Mouse (Mus musculus): Measurements from ENCODE around the gene Cd5. TPM values are rescaled to one million over a fixed set of nuclear protein-coding genes. Genes with fewer than 3 reads are reported as not detected.

The Cd5 gene
- total and polyA plus RNA-seq, 3 experiments, result 0.11 TPM; not detected in 2

DNA sequence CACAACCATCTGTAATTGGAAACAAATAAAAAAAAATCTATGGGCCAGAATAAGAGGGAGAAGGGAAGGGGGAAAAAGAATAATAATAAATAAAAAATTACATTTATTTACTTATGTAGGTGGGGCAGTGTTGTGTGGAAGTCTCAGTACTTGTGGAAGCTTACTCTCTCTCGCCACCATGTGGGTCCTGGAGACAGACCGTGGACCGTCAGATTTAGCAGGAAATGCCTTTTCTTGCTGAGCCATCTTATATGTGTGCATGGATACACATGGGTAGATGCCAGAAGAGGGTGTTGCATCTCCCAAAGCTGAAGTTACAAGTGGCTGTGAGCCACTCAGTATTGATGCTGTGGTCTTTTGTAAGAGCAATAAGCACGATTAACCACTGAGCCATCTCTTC lies 57.2 kb downstream of the Cd5 start:
- Histone ChIP-seq H3K36me3 (replicated peaks) (no peaks in the 10 kb centered on the region), H3K4me3 (ENCODE audit: low read depth, low read length) (no peak overlapping the region), H3K9me3 (replicated peaks) (no peaks in the 10 kb centered on the region), H3K27me3 (ENCODE audit: insufficient read depth, low read length) (peaks cover 2% of the 10 kb centered on the region; the same call in 1 of the 2 replicates), H3K4me1 (ENCODE audit: insufficient read depth, low read depth, low read length) (peaks cover 53% of the 10 kb centered on the region)
- ATAC-seq (ENCODE audit: extremely low read depth, insufficient number of reproducible peaks, low FRiP score, poor library complexity, severe bottlenecking), result no peak
- TF ChIP-seq GATA2 (IDR thresholded peaks at IDR 0.05; ENCODE audit: borderline replicate concordance, low read depth, low read length) (no peak), CTCF (IDR thresholded peaks at IDR 0.05; ENCODE audit: low read depth, low read length) (no peak), TAL1 (conservative IDR thresholded peaks at IDR 0.05; ENCODE audit: low read depth, low read length) (no peak), POLR2AphosphoS5 (IDR thresholded peaks at IDR 0.05; ENCODE audit: insufficient replicate concordance, low read depth, low read length) (no peak), GATA1 (IDR thresholded peaks at IDR 0.05; ENCODE audit: borderline replicate concordance, low read length) (no peak)
- no peak for DNase-seq (ENCODE audit: low spot score)

DNA sequence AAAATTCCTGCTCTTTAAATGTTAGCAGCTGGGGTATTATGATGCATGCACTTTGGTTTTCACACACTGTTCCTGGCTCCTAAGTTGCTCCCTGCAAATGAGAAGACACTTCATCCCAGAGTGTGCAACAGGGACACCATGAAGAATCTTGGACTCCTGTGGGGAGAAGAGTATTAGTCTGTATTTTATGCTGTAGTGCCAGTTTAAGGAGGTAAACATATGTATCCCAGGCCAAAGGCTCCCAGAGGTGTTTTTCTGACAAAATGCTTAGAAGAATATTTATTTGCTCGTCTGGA lies 60.1 kb downstream of the Cd5 start:
- TF ChIP-seq GATA1 (IDR thresholded peaks at IDR 0.05; ENCODE audit: borderline replicate concordance, low read length) (no peak), CTCF (IDR thresholded peaks at IDR 0.05; ENCODE audit: low read depth, low read length) (no peak), GATA2 (IDR thresholded peaks at IDR 0.05; ENCODE audit: borderline replicate concordance, low read depth, low read length) (no peak)
- DNase-seq (ENCODE audit: low spot score) (no peak), ATAC-seq (ENCODE audit: extremely low read depth, insufficient number of reproducible peaks, low FRiP score, poor library complexity, severe bottlenecking) (no peak)
- peaks cover 66% of the 10 kb centered on the region for H3K4me1 ChIP-seq (ENCODE audit: insufficient read depth, low read depth, low read length)
- H3K36me3 ChIP-seq (replicated peaks), result peaks cover 6% of the 10 kb centered on the region
- no peak overlapping the region for H3K4me3 ChIP-seq (ENCODE audit: low read depth, low read length)
- no peaks in the 10 kb centered on the region for H3K9me3 ChIP-seq (replicated peaks)
- no peaks in the 10 kb centered on the region for H3K27me3 ChIP-seq (ENCODE audit: insufficient read depth, low read length)

DNA sequence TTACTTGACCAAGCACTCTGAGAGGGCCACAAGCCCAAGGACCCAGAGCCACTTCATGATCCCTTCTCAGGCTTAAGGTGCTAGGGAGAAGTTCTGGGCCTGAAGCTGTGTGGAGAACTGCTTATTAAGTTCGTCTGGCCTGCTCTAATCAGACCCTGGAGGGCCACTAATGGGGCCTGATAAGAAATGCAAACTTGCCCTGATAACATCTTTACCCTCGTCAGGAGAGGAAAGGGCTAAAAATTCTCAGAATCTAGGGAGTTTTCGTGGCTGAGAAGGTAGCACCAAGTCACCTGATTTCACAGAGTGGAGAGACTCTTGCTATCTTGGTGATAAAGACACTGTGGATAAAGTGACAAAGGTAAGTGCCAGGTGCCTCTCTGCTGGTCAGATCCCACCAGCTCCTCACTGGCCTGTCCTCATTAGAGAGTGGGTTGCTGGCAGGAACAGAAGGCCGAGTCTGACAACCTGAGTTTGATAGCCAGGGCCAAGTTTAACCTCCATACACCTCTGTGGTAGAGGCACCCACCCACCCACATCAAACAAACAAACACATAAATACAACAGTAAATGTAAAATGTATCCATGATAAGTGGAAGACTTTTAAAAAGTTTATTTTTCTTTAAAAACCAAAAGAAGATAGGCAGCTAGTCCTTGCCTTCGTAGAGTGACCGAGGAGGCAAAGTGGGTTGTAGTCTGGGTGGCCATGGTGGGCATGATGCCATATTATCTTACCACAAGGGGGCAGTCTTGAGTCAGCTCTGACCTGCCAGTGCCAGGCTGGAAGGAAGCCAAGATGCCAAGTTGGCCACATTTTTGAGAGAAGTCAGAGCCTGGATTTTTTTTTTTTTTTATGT lies 60.7 kb downstream of the Cd5 start, which contains the start of gene Pga5:
TSS of gene Pga5 (minus strand) at position 157 of the 857 bp plus-strand sequence.
- H3K9me3 ChIP-seq (replicated peaks), result no peaks in the 10 kb centered on the region
- H3K4me1 ChIP-seq (ENCODE audit: insufficient read depth, low read depth, low read length), result peaks cover 71% of the 10 kb centered on the region
- DNase-seq (ENCODE audit: low spot score) (no peak), ATAC-seq (ENCODE audit: extremely low read depth, insufficient number of reproducible peaks, low FRiP score, poor library complexity, severe bottlenecking) (peak; percentile 58)
- H3K27me3 ChIP-seq (ENCODE audit: insufficient read depth, low read length), result no peaks in the 10 kb centered on the region
- TF ChIP-seq GATA2 (IDR thresholded peaks at IDR 0.05; ENCODE audit: borderline replicate concordance, low read depth, low read length) (no peak), GATA1 (IDR thresholded peaks at IDR 0.05; ENCODE audit: borderline replicate concordance, low read length) (no peak), TAL1 (conservative IDR thresholded peaks at IDR 0.05; ENCODE audit: low read depth, low read length) (peak; percentile 49), POLR2AphosphoS5 (IDR thresholded peaks at IDR 0.05; ENCODE audit: insufficient replicate concordance, low read depth, low read length) (no peak), CTCF (IDR thresholded peaks at IDR 0.05; ENCODE audit: low read depth, low read length) (peak; percentile 75)
- H3K36me3 ChIP-seq (replicated peaks), result peaks cover 9% of the 10 kb centered on the region
- peak within 1 kb of the TSS; percentile 28; the same call in 1 of the 2 replicates for H3K4me3 ChIP-seq (ENCODE audit: low read depth, low read length)

DNA sequence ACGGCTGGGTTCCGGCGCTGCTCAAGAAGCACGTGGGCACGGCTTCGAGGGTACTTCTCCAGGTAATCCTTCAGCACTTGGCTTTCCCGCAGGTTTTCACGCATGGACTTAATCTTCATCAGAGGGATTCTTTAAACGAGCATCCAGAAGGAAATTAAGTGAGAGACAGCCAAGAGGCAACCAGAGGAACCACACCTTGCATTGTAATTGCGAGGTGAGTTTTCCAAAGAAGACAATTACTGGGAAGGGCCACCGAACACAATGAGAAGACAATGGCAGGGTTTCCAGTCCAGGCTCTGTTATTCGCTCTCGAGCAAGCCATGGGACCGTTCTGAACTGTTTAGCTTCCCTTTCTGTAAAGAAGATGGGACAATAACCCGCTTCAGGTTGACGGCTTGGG lies 62.1 kb downstream of the Cd5 start:
- DNase-seq (ENCODE audit: low spot score) (no peak), ATAC-seq (ENCODE audit: extremely low read depth, insufficient number of reproducible peaks, low FRiP score, poor library complexity, severe bottlenecking) (no peak)

DNA sequence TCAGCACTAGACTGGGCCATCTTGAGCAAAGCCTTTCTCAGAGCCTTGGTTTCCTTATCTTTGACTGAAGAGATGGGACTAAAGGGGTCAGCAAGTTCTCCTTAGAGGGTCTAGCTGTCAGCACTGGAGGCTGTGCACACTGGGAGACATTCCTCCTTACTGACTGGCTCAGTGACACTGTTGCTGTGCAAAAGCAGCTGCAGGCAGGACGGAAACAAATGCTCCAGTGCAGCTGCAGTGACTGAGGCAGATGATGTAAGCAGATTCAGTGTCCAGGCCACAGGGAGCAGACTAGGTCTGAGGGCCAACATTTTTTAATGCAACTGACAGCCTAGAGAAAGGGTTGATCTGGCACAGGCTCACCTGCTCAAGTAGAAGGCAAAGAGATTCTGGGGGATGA lies 65.5 kb downstream of the Cd5 start:
- peaks cover 9% of the 10 kb centered on the region for H3K36me3 ChIP-seq (replicated peaks)
- peaks cover 3% of the 10 kb centered on the region for H3K9me3 ChIP-seq (replicated peaks)
- TF ChIP-seq CTCF (IDR thresholded peaks at IDR 0.05; ENCODE audit: low read depth, low read length), result no peak
- no peak for TF ChIP-seq POLR2AphosphoS5 (IDR thresholded peaks at IDR 0.05; ENCODE audit: insufficient replicate concordance, low read depth, low read length)
- TF ChIP-seq GATA1 (IDR thresholded peaks at IDR 0.05; ENCODE audit: borderline replicate concordance, low read length), result no peak
- no peak for TF ChIP-seq TAL1 (conservative IDR thresholded peaks at IDR 0.05; ENCODE audit: low read depth, low read length)
- TF ChIP-seq GATA2 (IDR thresholded peaks at IDR 0.05; ENCODE audit: borderline replicate concordance, low read depth, low read length), result no peak
- H3K4me3 ChIP-seq (ENCODE audit: low read depth, low read length), result no peak overlapping the region
- peaks cover 92% of the 10 kb centered on the region for H3K4me1 ChIP-seq (ENCODE audit: insufficient read depth, low read depth, low read length)
- DNase-seq (ENCODE audit: low spot score) (no peak), ATAC-seq (ENCODE audit: extremely low read depth, insufficient number of reproducible peaks, low FRiP score, poor library complexity, severe bottlenecking) (no peak)
- no peaks in the 10 kb centered on the region for H3K27me3 ChIP-seq (ENCODE audit: insufficient read depth, low read length)

More for the DNA sequence above, 62.1 kb downstream of the Cd5 start:
- Histone ChIP-seq H3K9me3 (replicated peaks) (peaks cover 3% of the 10 kb centered on the region), H3K36me3 (replicated peaks) (peaks cover 9% of the 10 kb centered on the region), H3K4me1 (ENCODE audit: insufficient read depth, low read depth, low read length) (peaks cover 84% of the 10 kb centered on the region), H3K27me3 (ENCODE audit: insufficient read depth, low read length) (no peaks in the 10 kb centered on the region), H3K4me3 (ENCODE audit: low read depth, low read length) (peak overlapping the region; percentile 49; the same call in 1 of the 2 replicates)
- no peak for TF ChIP-seq POLR2AphosphoS5 (IDR thresholded peaks at IDR 0.05; ENCODE audit: insufficient replicate concordance, low read depth, low read length)
- no peak for TF ChIP-seq TAL1 (conservative IDR thresholded peaks at IDR 0.05; ENCODE audit: low read depth, low read length)
- no peak for TF ChIP-seq GATA2 (IDR thresholded peaks at IDR 0.05; ENCODE audit: borderline replicate concordance, low read depth, low read length)
- no peak for TF ChIP-seq GATA1 (IDR thresholded peaks at IDR 0.05; ENCODE audit: borderline replicate concordance, low read length)
- no peak for TF ChIP-seq CTCF (IDR thresholded peaks at IDR 0.05; ENCODE audit: low read depth, low read length)

DNA sequence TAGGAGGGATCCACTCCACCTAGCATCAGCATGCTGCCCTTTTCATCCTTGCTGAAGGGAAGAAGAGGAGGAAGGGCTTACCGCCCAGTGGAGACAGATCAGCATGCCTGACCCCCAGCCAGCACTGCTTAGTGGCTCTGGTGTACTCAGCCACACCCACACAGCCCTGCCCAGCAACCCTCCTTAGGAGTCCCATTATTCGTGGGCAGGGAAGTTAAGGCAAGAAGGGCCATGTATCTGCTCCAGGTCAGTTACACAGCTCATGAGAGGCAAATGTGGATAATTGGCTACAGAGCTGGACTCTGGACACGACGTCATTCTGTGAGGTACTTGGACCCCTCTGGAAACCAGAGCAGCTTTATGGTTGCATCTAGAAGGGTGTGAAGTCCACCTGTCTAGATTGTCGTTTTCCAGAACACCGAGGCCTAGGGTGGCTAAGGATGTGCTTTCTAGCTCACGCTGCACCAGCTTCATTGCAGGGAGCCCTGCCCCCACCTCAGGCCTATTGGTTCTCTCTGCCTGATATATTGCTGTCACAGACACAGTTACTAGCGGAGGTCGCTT lies 66.9 kb downstream of the Cd5 start:
- Histone ChIP-seq H3K36me3 (replicated peaks) (peaks cover 9% of the 10 kb centered on the region), H3K4me3 (ENCODE audit: low read depth, low read length) (peak overlapping the region; percentile 41), H3K4me1 (ENCODE audit: insufficient read depth, low read depth, low read length) (peaks cover 79% of the 10 kb centered on the region), H3K27me3 (ENCODE audit: insufficient read depth, low read length) (no peaks in the 10 kb centered on the region), H3K9me3 (replicated peaks) (peaks cover 3% of the 10 kb centered on the region)
- ATAC-seq (ENCODE audit: extremely low read depth, insufficient number of reproducible peaks, low FRiP score, poor library complexity, severe bottlenecking) (no peak), DNase-seq (ENCODE audit: low spot score) (no peak)
- no peak for TF ChIP-seq GATA1 (IDR thresholded peaks at IDR 0.05; ENCODE audit: borderline replicate concordance, low read length)
- no peak for TF ChIP-seq POLR2AphosphoS5 (IDR thresholded peaks at IDR 0.05; ENCODE audit: insufficient replicate concordance, low read depth, low read length)
- TF ChIP-seq CTCF (IDR thresholded peaks at IDR 0.05; ENCODE audit: low read depth, low read length), result no peak
- no peak for TF ChIP-seq GATA2 (IDR thresholded peaks at IDR 0.05; ENCODE audit: borderline replicate concordance, low read depth, low read length)
- no peak for TF ChIP-seq TAL1 (conservative IDR thresholded peaks at IDR 0.05; ENCODE audit: low read depth, low read length)

All from G1E (cell line).